Mouse (Mus musculus): Measurements from ENCODE around the gene Gon7.
A peak's percentile ranks its signal among the peaks of the same experiment; 100 is the strongest.

The Gon7 gene

DNA sequence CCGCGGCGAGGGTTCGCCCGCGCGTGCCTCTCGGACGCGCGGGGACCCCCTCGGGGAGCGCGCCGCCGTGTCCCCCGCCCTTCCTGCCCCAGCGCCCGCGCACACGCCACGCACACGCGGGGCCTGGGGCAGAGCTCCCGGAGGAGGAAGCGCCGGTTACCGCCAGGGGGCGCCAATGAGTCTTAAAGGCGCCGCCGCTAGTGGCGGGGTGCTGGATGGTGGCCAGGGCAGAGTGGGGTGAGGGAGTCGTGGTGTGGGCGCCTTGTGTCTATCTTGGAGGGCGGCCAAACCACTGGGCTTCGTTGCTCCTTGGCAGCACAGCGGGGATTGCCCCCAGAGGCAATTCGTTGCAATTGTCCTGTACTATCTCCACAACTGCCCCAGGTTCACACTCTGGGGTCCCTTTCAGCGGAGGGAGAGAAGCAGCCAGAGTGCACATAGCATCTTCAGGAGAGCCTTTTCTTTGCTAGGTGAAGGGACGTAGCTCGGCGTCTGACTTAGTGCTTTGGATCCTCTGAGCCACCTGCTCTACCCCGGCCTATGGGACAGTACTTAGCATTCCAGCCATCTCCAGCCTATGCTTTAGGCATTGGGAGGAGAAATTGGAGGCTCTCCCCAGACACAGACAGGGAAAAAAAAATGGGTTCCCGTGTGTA, 52.3 kb downstream of the Gon7 start:
- DNase-seq: peak; percentile 81

DNA sequence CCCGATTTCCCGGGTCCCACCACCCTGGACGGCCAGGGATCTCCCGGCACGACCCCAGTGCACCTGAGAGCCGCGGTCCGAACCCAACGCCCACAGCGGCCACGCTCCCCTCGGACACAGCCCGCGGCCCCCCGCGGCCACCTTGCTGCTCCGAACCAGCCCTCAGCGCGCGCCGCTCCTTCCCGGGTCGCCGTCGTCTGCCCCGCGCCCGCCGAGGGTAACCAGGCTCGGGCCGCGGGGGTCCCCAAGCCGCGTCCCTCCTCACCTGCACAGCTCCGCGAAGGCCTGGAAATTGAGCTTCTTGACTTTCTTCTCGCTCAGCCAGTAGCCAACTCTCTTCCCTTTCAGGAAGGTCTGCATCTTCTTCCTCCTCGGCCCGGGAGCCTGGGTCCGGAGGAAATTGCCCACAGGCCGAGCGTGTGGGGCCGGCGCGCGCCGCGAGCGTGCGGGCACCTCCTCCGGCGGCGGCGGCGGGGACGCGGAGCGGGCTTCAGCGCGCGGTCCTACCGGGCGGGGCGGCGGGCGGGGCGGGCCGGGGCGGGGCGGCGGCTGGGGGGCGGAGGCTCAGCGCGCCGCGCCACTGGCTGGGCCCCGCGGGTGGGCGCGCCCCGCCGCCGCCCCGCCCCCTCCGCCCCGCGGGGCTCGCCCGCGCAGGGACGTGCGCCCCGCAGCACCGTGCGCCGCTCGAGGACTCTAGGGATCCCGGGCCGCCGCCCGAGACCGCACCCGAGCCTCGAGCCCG, 53.0 kb downstream of the Gon7 start, which contains the start of gene Itpk1:
Gene Itpk1 (minus strand): TSS at position 474 of the 742 bp plus-strand sequence.
- peak; percentile 85 for DNase-seq

DNA sequence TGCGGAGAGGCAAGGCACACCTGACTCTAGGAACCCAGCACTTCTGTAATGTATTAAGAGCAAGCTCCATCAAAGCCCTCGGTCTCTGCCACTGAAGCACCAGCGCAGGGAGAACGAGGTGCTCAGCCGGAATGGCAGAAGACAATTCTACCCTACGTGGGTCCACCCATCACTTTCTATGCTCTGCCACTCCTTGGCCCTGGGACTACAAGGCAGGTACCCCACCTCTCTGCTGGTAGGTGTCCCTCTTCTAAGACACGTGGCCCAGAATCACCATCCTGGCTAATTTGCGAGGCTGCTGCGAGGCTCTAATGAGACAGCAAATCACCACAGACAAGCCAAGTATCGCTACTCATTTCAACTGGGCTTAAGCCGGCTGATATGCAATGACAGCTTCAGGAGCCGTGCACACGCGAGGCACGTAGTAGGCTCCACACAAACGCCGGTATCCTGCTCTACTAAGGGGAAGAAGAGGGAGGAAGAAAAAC, 53.6 kb downstream of the Gon7 start:
- no peak for DNase-seq

DNA sequence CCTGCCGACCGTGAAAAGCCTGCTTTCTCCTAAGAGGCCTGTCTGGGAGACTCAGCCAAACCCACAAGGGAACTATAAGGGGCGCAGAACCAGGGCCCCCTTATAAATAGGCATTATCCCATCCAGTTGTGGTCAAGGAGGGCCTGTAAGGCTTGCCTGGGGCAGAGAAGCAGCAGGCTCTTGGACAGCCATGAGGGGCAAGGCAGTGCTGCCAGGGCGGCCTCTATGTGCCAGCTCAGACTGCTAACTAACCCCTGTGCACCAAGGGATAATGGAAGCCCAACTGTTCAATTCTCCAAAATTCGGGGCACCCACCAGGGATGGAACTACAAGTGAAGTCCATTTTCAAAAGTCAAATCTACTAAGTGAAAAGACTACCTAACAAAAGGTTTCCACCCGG, 54.2 kb downstream of the Gon7 start:
- DNase-seq: no peak

All from liver (tissue).